Mouse (Mus musculus): ENCODE measurements around the gene Axdnd1. TPM values are rescaled to one million over a fixed set of nuclear protein-coding genes. Genes with fewer than 3 reads are reported as not detected.

Axdnd1 gene
- polyA plus RNA-seq (2012; fragmentation: generic; extraction: Trizol), result 0.11 TPM

DNA sequence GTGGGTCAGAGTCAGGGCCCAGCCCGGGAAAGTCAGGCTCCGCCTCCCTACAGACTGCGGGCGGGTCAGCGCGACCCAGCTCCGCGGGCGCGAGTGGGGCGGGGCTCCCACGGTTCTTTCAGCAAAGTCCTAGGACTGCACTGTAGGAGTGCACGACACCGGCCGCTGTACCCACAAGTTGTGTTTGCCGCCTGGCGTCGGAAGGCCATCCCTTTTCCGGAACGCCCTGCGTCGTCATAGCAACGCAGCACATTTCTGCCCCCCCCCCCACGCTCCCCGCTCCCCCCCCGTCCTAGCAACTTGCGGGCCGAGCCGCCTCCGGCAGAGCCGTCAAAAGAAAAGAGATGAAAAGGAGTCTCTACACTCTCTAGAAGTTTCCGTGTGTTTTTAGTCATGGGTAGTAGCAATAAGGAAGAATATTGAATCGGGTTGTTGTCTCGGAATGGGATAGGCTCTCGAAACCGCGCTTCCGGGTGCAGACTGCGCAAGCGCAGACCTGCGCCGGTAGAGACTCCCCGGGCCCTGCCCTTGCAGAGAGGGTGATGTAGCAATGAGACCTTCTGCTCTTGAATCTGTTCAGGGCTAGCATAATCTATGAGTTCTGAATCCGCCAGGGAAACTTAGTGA is at the start of gene Axdnd1:
TSS of gene Axdnd1 (minus strand) at position 489 of the 627 bp plus-strand sequence.
- TF ChIP-seq SRF (IDR thresholded peaks at IDR 0.05; ENCODE audit: control insufficient read depth, insufficient read length, low read depth), result no peak
- TF ChIP-seq E2F4 (IDR thresholded peaks at IDR 0.05; ENCODE audit: insufficient read depth), result peak; percentile 89
- TF ChIP-seq POLR2A (IDR thresholded peaks at IDR 0.05; ENCODE audit: insufficient read length, low read depth), result peak; percentile 49
- Histone ChIP-seq H3K36me3 (ENCODE audit: control insufficient read depth, insufficient read depth) (no peaks in the 10 kb centered on the region), H3K79me2 (ENCODE audit: control insufficient read depth, insufficient read depth) (no peaks in the 10 kb centered on the region), H3ac (ENCODE audit: control insufficient read depth, insufficient read length) (no peak within 1 kb of the TSS), H3K27me3 (ENCODE audit: control insufficient read depth, insufficient read depth, insufficient read length) (no peaks in the 10 kb centered on the region), H3K4me3 (peak within 1 kb of the TSS; percentile 29), H3K4me2 (ENCODE audit: low read depth) (peak within 1 kb of the TSS; percentile 79)

DNA sequence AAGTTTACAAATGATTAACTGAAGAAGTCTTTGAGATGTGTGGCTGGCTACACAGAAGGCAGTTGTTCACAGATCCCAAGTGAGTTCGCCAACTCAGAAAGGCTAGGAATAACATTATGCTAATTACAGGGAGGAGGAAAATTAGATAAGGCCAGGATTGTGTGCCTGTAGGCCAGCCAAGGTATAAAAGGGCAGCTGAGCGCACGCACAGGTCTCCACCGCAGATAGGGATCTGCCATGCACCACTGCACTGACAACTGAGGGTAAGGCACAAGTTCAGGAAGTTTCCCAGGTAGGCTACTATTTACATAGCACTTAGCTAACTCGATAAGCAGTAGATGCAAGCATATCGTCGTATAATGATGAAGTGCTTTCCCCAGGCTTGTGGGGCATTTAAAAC is 49.6 kb upstream of the Axdnd1 start:
- TF ChIP-seq MYOG (IDR thresholded peaks at IDR 0.05; ENCODE audit: control insufficient read depth in 1 of 3, insufficient read depth in 1 of 3, insufficient read length in 2 of 3, low read depth in 2 of 3) (no peak), MAX (IDR thresholded peaks at IDR 0.05; ENCODE audit: low read depth) (no peak), POLR2AphosphoS2 (IDR thresholded peaks at IDR 0.05; ENCODE audit: insufficient read length, low read depth) (no peak), E2F4 (IDR thresholded peaks at IDR 0.05; ENCODE audit: insufficient read depth) (no peak), TCF3 (IDR thresholded peaks at IDR 0.05; ENCODE audit: insufficient read length, low read depth) (no peak), POLR2A (IDR thresholded peaks at IDR 0.05; ENCODE audit: insufficient read length, low read depth) (no peak), CEBPB (IDR thresholded peaks at IDR 0.05; ENCODE audit: insufficient read depth, poor library complexity, severe bottlenecking) (no peak), TCF12 (IDR thresholded peaks at IDR 0.05; ENCODE audit: insufficient read depth, poor library complexity, severe bottlenecking) (no peak), USF1 (IDR thresholded peaks at IDR 0.05; ENCODE audit: low read depth) (no peak), SRF (IDR thresholded peaks at IDR 0.05; ENCODE audit: control insufficient read depth, insufficient read length, low read depth) (no peak), MYOD1 (IDR thresholded peaks at IDR 0.05; ENCODE audit: control insufficient read depth in 1 of 3, insufficient read length in 2 of 3, low read depth in 2 of 3) (no peak), REST (IDR thresholded peaks at IDR 0.05; ENCODE audit: insufficient read depth, insufficient read length) (no peak)
- Histone ChIP-seq H3K27me3 (ENCODE audit: control insufficient read depth, insufficient read depth, insufficient read length) (no peaks in the 10 kb centered on the region), H3K4me2 (ENCODE audit: low read depth) (no peak overlapping the region), H3K4me3 (no peak overlapping the region), H3K36me3 (ENCODE audit: control insufficient read depth, insufficient read depth) (peaks cover 24% of the 10 kb centered on the region), H3ac (ENCODE audit: control insufficient read depth, insufficient read length) (no peak overlapping the region), H3K79me2 (ENCODE audit: control insufficient read depth, insufficient read depth) (peaks cover 63% of the 10 kb centered on the region)

DNA sequence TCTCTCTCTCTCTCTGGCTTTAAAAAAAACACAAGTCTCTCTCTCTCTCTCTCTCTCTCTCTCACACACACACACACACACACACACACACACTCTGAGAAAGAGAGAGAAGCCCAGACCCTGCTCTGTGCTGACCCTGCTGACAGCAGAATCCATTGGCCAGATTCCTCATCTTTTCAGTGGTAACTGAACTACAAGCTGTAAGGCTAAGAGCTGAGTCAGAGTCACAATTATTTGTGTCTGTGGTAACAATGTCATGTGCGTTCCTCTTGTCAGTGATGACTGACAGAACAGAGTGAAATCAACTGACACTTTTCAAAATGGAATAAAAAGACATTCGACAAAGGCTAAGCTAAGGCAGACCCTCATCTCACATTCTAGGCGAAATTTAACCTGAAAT is 47.6 kb upstream of the Axdnd1 start:
- H3ac ChIP-seq (ENCODE audit: control insufficient read depth, insufficient read length), result no peak overlapping the region
- no peak for TF ChIP-seq TCF12 (IDR thresholded peaks at IDR 0.05; ENCODE audit: insufficient read depth, poor library complexity, severe bottlenecking)
- TF ChIP-seq MAX (IDR thresholded peaks at IDR 0.05; ENCODE audit: low read depth), result no peak
- no peak for TF ChIP-seq TCF3 (IDR thresholded peaks at IDR 0.05; ENCODE audit: insufficient read length, low read depth)
- no peak for TF ChIP-seq MYOD1 (IDR thresholded peaks at IDR 0.05; ENCODE audit: control insufficient read depth in 1 of 3, insufficient read length in 2 of 3, low read depth in 2 of 3)
- no peak for TF ChIP-seq POLR2AphosphoS2 (IDR thresholded peaks at IDR 0.05; ENCODE audit: insufficient read length, low read depth)
- TF ChIP-seq E2F4 (IDR thresholded peaks at IDR 0.05; ENCODE audit: insufficient read depth), result no peak
- no peak for TF ChIP-seq USF1 (IDR thresholded peaks at IDR 0.05; ENCODE audit: low read depth)
- TF ChIP-seq POLR2A (IDR thresholded peaks at IDR 0.05; ENCODE audit: insufficient read length, low read depth), result no peak
- no peak for TF ChIP-seq CEBPB (IDR thresholded peaks at IDR 0.05; ENCODE audit: insufficient read depth, poor library complexity, severe bottlenecking)
- no peak for TF ChIP-seq SRF (IDR thresholded peaks at IDR 0.05; ENCODE audit: control insufficient read depth, insufficient read length, low read depth)
- TF ChIP-seq REST (IDR thresholded peaks at IDR 0.05; ENCODE audit: insufficient read depth, insufficient read length), result no peak
- no peak for TF ChIP-seq MYOG (IDR thresholded peaks at IDR 0.05; ENCODE audit: control insufficient read depth in 1 of 3, insufficient read depth in 1 of 3, insufficient read length in 2 of 3, low read depth in 2 of 3)
- H3K27me3 ChIP-seq (ENCODE audit: control insufficient read depth, insufficient read depth, insufficient read length), result no peaks in the 10 kb centered on the region
- peaks cover 28% of the 10 kb centered on the region for H3K36me3 ChIP-seq (ENCODE audit: control insufficient read depth, insufficient read depth)
- no peak overlapping the region for H3K4me3 ChIP-seq
- peaks cover 59% of the 10 kb centered on the region for H3K79me2 ChIP-seq (ENCODE audit: control insufficient read depth, insufficient read depth)
- H3K4me2 ChIP-seq (ENCODE audit: low read depth), result peak overlapping the region; percentile 30

DNA sequence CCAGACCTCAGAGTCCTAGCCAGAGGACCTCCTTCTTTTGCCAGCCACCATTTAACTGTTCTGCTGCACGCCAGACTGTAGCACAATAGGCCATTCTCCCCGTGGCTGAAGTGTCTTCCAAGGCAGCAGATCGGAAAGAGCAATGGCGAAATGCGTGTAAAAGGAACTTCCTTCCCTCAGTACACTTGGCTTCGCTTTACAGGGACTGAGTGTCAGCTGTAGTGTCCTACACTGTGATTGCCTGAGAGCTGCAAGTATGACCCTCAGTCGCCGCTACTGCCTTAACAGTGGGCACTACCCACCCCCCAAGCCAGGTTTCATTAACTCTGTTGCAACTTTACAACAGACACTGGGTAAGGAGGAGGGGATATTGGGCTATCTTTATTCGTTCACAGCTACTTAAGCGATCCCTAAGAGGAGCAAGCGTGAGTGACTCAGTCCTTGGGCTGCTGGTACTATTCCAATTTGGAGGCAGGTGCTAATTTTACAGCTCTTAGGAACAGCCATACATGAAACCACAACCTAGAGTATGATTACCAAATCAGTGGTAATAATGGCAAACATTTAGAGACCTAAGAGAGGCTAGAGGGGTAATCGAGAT is 46.8 kb upstream of the Axdnd1 start:
- H3ac ChIP-seq (ENCODE audit: control insufficient read depth, insufficient read length), result no peak overlapping the region
- peaks cover 58% of the 10 kb centered on the region for H3K79me2 ChIP-seq (ENCODE audit: control insufficient read depth, insufficient read depth)
- no peak for TF ChIP-seq MYOD1 (IDR thresholded peaks at IDR 0.05; ENCODE audit: control insufficient read depth in 1 of 3, insufficient read length in 2 of 3, low read depth in 2 of 3)
- no peak for TF ChIP-seq TCF12 (IDR thresholded peaks at IDR 0.05; ENCODE audit: insufficient read depth, poor library complexity, severe bottlenecking)
- no peak for TF ChIP-seq MAX (IDR thresholded peaks at IDR 0.05; ENCODE audit: low read depth)
- TF ChIP-seq USF1 (IDR thresholded peaks at IDR 0.05; ENCODE audit: low read depth), result no peak
- 0 out of 2 replicates have a peak, but pooled peaks have one; percentile 41 for TF ChIP-seq CEBPB (IDR thresholded peaks at IDR 0.05; ENCODE audit: insufficient read depth, poor library complexity, severe bottlenecking)
- no peak for TF ChIP-seq POLR2AphosphoS2 (IDR thresholded peaks at IDR 0.05; ENCODE audit: insufficient read length, low read depth)
- TF ChIP-seq REST (IDR thresholded peaks at IDR 0.05; ENCODE audit: insufficient read depth, insufficient read length), result no peak
- peak overlapping the region; percentile 50 for H3K4me2 ChIP-seq (ENCODE audit: low read depth)
- no peak overlapping the region for H3K4me3 ChIP-seq
- peaks cover 28% of the 10 kb centered on the region for H3K36me3 ChIP-seq (ENCODE audit: control insufficient read depth, insufficient read depth)
- H3K27me3 ChIP-seq (ENCODE audit: control insufficient read depth, insufficient read depth, insufficient read length), result no peaks in the 10 kb centered on the region

DNA sequence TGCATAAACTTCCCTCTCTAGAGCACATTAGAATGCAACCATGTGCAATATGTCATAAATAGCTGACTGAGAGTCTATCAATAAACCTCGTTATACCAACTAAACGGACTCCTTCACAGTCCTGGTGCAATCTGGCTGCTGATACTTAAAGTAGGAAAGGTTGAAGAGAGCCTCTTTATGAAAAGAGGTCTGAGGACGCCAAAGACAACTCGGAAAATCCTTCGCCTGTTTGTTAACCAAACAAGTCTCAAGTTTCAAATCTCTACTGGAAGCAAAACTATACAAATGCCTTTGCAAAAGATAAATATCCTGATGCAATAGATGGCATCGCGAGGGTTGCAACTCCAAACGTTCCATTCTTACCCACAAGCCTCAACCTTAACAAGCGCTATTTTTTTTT is 44.0 kb upstream of the Axdnd1 start:
- no peaks in the 10 kb centered on the region for H3K27me3 ChIP-seq (ENCODE audit: control insufficient read depth, insufficient read depth, insufficient read length)
- TF ChIP-seq MYOD1 (IDR thresholded peaks at IDR 0.05; ENCODE audit: control insufficient read depth in 1 of 3, insufficient read length in 2 of 3, low read depth in 2 of 3), result no peak
- TF ChIP-seq USF1 (IDR thresholded peaks at IDR 0.05; ENCODE audit: low read depth), result no peak
- no peak for TF ChIP-seq POLR2A (IDR thresholded peaks at IDR 0.05; ENCODE audit: insufficient read length, low read depth)
- TF ChIP-seq TCF3 (IDR thresholded peaks at IDR 0.05; ENCODE audit: insufficient read length, low read depth), result no peak
- TF ChIP-seq TCF12 (IDR thresholded peaks at IDR 0.05; ENCODE audit: insufficient read depth, poor library complexity, severe bottlenecking), result no peak
- no peak for TF ChIP-seq MYOG (IDR thresholded peaks at IDR 0.05; ENCODE audit: control insufficient read depth in 1 of 3, insufficient read depth in 1 of 3, insufficient read length in 2 of 3, low read depth in 2 of 3)
- no peak for TF ChIP-seq REST (IDR thresholded peaks at IDR 0.05; ENCODE audit: insufficient read depth, insufficient read length)
- no peak for TF ChIP-seq SRF (IDR thresholded peaks at IDR 0.05; ENCODE audit: control insufficient read depth, insufficient read length, low read depth)
- TF ChIP-seq POLR2AphosphoS2 (IDR thresholded peaks at IDR 0.05; ENCODE audit: insufficient read length, low read depth), result no peak
- no peak for TF ChIP-seq CEBPB (IDR thresholded peaks at IDR 0.05; ENCODE audit: insufficient read depth, poor library complexity, severe bottlenecking)
- TF ChIP-seq MAX (IDR thresholded peaks at IDR 0.05; ENCODE audit: low read depth), result no peak
- no peak for TF ChIP-seq E2F4 (IDR thresholded peaks at IDR 0.05; ENCODE audit: insufficient read depth)
- H3K4me3 ChIP-seq, result no peak overlapping the region
- peaks cover 58% of the 10 kb centered on the region for H3K79me2 ChIP-seq (ENCODE audit: control insufficient read depth, insufficient read depth)
- H3ac ChIP-seq (ENCODE audit: control insufficient read depth, insufficient read length), result no peak overlapping the region
- no peak overlapping the region for H3K4me2 ChIP-seq (ENCODE audit: low read depth)
- peaks cover 21% of the 10 kb centered on the region for H3K36me3 ChIP-seq (ENCODE audit: control insufficient read depth, insufficient read depth)

Data from myocyte (in vitro differentiated cells).